Mouse (Mus musculus): ENCODE data around the gene Kmt5c.

Gene Kmt5c

DNA sequence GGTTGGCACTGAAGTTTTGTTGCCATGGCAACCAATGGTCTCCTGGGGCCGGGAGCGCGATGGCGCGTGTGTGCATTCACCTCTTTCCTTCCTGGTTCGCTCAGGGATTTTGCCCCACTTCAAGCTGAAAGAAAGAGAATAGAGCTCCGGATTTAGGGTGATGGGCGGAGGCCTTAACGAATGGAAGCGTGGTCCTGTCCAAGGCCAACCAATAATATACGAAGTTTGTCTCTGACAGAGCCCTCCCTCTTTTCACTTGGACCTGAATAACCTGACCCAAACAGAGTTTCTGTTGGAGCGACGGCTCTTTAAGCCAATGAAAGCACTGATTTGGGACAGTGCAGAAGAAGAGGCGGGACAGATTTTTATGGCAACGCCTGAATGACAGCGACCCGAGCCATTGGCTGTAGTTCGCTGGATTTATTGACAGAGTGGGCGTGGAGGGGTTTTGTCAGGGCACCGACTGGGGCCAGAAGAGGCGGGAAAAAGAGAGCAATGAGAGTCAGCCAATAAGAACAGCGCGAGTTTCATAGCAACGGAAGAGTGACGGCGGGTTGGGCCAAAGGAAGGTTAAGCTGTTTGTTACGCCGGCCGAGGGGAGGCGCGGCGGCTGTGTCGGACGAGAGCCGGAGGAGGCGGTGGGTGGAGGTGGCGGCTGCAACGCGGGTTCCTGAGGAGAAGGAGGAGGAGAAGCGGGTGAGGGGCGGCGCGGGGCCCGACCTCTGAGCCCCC, at the start of gene Kmt5c:
Gene Kmt5c, plus strand, starts transcription at position 572 of the 732 bp plus-strand sequence.
- DNase-seq (ENCODE audit: low read depth, low spot score), result peak; percentile 100

DNA sequence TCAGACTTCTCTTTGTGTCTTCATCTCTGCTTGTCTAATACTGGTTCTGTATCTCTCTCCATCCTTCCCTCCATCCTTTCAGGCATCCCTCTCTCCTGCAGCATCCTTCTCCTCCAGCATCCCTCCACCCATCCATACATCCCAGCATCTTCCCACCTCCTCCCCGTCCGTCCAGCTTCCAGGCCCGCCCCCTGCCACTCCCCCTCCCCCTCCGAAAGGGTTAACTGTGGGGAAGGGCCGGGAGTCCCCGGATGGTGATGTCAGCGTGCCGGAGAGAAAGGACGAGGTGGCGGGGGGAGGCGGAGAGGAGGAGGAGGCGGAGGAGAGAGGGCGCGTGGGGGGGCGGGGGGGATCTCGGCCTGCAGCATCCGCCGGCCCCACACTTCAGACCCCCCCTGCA, 49.5 kb upstream of the Kmt5c start, which contains the start of gene Brsk1:
Gene Brsk1, plus strand, starts transcription at position 218 of the 400 bp plus-strand sequence.
- DNase-seq (ENCODE audit: low read depth, low spot score), result peak; percentile 61

DNA sequence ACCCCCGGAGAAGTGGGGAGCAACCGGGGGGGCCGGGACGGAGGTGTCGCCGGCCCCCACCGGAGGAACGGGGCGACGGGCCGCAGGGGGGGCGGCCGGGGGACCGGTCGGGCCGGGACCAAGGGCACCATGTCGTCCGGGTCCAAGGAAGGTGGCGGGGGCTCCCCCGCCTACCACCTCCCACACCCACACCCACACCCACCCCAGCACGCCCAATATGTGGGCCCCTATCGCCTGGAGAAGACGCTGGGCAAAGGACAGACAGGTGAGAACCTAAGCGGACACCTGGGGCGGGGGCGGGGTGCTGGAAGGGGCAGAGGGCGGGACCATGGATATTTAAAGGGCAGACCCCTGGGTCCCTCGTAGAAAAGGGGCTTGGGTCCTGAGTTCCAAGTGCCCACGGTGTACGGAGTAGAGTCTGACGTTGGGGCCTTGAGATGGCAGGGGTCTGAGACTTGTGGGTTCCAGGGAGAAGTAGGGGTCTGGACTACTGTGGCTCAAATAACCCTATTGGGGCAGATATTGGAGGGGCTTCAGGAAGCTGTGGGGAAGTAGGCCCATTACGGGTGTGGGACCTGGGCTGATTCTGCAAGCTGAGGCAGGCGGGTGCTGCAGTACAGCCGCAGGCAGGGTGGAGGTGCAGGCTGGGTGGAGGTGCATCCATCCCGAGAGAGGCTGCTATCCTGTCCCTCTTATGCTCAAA, 48.8 kb upstream of the Kmt5c start:
- DNase-seq (ENCODE audit: low read depth, low spot score), result no peak

DNA sequence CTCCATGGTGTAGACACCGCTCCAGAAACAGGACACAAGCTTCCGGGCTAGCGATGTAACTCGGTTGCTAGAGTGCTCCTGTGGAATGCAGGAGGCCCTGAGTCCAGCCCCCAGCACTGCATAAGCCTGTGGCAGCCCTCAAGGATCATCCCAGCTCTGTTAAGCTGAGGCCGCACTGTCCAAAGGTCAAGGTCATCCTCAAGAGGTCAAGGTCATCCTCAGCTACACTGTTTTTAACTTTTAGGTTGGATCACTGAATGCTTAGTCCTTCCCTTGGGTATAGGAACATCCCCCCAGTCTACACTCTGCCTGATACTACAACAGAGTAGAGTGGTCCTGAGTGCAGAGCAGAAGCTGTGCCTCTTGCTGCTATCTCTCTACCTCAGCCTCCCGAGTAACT, 46.9 kb upstream of the Kmt5c start:
- no peak for DNase-seq (ENCODE audit: low read depth, low spot score)

DNA sequence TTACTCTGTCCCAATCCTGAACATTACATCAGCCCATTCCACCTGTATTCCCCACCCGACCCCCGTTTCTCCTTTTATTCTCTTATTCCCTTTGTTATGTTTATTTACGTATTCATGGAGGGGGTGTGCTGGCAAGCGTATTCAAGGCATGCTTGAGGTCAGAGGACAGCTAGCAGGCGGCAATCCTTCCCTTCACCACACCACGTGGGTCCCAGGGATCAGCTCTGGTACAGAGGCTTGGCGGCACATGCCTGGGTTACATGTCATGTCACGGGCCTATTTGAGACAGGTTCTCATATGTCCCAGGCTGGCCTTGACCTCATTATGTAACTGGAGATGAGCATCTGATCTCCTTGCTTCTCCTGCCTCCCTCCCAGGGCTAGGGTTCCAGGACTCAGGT, 37.6 kb upstream of the Kmt5c start:
- DNase-seq (ENCODE audit: low read depth, low spot score), result no peak

DNA sequence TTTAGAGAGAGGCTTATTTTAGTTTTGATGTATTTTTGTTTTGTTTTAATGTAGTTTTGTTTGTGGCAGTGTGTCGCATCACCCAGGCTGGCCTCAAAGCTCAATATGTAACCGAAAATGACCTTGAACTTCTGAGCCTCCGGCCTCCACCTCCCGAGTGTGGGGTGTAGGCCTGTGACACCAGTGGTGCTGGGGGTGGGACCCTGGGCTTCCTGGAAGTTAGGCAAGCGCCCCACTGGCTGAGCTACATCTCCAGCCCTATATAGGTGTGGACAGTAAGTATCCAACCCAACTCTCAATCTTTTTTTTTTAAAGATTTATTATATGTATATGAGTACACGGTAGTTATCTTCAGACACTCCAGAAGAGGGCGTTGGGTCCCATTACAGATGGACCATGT, 36.7 kb upstream of the Kmt5c start:
- DNase-seq (ENCODE audit: low read depth, low spot score), result no peak

DNA sequence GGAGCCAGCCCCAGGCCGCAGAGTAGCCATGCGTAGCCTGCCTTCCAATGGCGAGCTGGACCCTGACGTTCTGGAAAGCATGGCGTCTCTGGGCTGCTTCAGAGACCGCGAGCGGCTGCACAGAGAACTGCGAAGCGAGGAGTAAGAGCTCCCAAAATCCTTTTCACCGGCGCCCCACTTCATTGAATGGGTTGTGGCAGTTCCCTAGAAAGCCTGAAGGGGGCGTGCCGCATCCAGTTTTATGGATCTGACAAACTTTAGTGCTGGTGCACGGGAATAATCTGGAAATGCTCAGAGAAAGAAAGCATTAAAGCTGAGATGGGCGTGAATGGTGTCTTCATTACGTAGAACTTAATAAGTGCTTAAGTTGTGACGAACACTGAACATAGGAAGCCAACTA, 34.8 kb upstream of the Kmt5c start:
- DNase-seq (ENCODE audit: low read depth, low spot score), result no peak

DNA sequence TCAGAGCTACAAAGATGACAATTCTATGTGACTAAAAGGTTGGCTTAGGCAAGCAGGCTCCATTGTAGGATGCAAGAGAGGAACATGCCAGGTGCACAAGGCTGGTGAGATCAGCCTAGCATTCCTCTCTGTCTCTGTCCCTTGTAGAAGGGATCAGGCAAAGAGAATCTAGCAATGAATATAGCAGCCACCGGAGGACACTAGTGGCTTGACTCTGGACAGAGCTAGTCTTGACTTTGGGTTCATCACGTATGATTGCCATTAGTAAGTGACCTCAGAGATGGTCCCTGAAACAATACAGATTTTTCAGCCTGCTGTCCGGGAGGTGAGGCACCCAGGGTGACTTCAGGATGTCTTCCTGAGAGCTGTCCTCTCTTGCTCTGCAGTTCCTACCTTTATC, 27.3 kb upstream of the Kmt5c start:
- DNase-seq (ENCODE audit: low read depth, low spot score), result no peak

DNA sequence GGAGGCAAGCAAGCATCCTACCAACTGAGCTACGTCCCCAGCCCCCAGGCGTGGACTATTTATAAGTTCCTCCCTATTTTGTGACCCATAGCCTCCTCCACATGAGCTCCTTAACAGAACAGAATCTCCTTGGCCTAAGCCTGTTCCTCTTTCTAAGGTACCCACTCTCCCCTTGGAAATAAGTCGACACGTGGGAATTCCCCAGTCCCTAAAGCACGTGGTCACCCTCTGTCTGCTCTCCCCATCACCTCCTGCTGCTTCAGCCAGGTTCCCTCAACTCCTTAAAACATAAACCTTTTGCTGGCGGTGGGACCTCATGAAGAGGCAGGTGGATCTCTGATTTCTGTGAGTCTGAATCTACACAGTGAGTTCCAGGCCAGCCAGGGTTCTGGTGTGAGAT, 23.0 kb upstream of the Kmt5c start:
- DNase-seq (ENCODE audit: low read depth, low spot score), result no peak

DNA sequence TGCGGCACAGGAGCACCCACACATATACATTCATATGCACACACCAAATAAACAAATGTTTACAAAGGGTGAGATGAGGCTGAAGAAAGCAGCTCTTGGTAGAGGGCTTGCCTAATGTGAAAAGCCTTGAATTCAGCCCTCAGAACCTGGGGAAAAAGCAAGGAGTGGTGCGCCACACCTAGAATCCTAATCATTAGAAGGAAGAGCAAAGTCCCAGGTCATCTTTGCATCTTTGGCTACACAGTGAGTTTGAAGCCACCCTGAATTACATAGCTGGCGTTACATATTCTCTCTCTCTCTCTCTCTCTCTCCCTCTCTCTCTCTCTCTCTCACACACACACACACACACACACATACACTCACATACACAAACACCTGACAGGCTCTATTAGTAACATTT, 20.6 kb upstream of the Kmt5c start:
- no peak for DNase-seq (ENCODE audit: low read depth, low spot score)

DNA sequence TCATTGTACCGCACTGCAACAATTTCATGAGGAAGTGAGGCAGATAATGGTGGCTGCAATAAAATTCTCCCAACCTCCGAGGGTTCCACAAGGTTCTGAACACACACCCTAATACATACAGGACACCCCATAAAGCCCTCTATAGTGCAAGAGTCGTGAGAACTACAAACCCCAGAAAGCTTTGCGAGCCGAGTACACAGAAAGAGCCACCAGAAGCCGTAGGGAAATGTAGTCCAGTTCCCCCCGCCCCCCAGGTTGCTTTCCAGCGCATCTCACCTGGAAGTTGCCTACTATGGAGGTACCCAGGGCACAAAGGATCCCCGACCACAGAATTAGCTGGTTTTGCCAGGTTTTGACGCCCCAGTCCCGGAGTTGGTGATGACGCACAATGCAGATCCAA, 16.4 kb upstream of the Kmt5c start:
- DNase-seq (ENCODE audit: low read depth, low spot score), result no peak

DNA sequence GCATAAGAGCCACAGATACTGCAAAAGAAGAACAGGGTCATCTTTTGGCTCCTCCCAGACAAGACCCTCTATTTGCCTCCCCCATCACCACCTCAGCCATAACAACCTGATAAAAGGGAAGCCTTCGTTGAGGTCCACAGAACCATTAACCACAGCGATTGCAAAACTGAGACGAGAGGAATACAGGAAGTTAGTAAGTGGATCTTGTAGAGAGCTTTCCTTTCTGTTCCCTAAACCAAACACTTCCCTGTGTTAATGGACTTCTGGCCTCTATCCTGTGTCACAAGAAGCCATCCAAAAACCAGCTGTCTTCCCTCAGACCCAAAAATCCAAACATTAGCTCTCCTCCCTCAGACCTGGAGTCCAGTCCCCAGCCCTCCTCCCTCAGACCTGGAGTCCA, 15.6 kb upstream of the Kmt5c start:
- no peak for DNase-seq (ENCODE audit: low read depth, low spot score)

DNA sequence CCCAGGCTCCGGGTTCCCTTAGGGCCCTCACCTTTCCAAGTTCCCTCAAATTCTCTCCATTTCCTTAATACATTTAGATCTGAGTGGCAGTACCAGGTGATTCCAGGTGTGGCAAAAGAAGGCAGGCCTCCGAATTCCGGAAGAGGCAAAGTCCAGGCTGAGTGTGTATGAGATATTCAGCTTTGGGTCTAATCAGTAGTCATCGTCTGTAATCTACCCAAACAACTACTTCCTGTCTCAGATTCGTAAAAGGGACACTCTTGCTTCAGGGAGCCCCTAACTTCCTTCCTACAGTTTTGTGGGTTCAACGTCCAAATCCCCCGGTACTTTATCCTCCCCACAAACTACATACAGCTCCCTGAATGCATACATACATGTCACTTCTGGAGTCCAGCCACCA, 14.7 kb upstream of the Kmt5c start, which contains the start of gene Tmem150b:
Gene Tmem150b, minus strand, starts transcription at position 81 of the 400 bp plus-strand sequence.
- no peak for DNase-seq (ENCODE audit: low read depth, low spot score)

DNA sequence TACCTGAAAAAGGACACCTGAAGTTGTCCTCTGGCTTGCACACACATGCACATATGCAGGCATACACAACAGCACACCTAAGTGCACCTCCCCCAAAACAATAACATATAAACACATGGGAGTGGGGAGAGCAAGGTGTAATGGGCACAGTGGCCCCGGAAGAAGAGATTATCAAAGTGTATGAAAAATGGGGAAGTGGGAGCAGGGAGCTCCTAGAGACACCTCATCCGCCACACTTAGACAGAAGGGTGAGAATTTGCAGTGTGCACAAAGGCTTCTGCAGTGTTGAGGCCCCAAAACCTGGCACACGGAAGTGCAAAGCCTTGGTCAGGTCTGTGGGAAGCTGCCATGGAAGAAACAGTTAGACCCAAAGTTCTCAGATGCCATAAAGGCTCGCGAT, 8.8 kb upstream of the Kmt5c start:
- DNase-seq (ENCODE audit: low read depth, low spot score), result no peak

DNA sequence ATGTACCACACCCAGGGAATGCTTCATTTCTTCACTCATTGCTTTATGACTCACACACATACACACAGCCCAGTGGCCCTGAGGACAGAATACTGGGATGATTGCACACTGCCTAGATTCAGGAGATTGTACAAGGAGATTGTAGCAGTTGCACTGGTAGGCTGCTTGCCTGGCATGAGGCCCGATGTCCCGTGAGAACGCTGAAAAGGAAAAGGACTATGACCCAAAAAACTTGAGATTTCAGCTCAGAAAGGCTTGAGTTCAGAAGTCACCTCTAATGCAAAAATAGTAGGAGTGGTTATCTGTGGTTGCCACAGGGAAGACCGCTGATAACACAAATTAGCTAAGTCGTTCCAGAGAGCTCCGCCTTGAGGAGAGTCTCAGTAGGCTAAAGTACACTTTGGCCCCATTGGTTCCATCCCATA, 6.9 kb upstream of the Kmt5c start:
- no peak for DNase-seq (ENCODE audit: low read depth, low spot score)

DNA sequence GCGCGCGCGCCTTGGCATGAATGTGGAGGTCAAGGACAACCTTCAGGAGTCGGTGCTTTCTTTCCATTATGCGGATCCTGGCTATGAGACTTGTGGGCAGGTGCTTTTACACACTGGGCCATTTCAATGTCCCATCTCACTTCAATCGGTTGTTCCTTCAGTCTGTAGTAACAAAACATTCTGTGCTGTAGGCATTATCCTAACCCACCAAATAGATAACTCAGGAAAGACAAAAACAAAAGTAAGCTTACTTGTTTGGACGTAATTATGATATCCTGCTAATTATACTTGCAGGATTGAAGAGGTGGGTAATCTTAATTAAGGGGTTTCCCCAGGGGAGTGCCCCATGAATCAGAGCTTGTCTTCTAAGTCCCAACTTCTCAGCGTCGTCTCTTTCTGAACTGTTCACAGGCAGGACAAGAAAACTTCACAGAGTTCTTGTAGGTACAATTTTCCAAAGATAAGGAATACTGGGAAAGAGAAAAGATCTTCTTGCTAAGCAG, 823 bp upstream of the Kmt5c start:
- DNase-seq (ENCODE audit: low read depth, low spot score), result no peak

DNA sequence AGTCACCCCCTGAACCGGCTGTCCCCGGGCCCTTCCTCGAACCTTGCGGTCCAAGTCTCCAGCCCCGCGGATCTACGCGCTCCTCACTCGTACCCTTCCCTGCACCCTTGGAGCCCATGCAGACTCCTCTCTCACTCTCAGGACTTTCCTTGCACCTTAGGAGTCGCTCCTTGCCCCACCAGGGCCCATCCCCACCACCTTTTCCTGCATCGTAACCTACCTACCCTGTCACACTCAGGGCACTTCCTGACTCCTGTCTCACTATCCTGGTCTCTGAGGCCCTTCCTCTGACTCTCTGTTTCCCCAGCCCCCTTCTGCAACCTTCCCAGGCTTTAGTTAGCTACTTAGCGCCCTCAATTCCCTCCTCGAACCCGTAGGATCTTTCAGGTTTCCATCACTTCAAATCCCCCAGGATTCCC, 403 bp downstream of the Kmt5c start:
- DNase-seq (ENCODE audit: low read depth, low spot score), result no peak

DNA sequence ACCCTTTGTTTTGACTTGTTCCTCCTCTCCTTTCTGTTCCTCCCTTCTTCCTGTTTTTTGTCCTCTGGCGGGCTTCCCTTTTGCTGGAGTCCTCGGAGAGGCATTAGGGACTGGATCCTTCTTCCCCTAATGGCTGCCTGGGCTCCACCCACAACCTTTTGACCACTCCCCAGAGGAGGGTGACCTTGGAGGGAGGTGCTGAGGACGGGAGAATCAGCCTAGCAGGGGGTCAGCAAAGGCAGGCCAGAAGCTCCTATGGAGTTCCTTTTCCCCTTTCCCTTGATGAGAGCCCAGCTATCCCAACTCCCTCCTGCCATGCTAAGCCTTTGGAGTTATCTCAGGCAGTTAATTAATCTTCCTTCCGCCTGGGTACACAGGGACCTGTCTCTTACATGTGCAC, 1.2 kb downstream of the Kmt5c start:
- no peak for DNase-seq (ENCODE audit: low read depth, low spot score)

DNA sequence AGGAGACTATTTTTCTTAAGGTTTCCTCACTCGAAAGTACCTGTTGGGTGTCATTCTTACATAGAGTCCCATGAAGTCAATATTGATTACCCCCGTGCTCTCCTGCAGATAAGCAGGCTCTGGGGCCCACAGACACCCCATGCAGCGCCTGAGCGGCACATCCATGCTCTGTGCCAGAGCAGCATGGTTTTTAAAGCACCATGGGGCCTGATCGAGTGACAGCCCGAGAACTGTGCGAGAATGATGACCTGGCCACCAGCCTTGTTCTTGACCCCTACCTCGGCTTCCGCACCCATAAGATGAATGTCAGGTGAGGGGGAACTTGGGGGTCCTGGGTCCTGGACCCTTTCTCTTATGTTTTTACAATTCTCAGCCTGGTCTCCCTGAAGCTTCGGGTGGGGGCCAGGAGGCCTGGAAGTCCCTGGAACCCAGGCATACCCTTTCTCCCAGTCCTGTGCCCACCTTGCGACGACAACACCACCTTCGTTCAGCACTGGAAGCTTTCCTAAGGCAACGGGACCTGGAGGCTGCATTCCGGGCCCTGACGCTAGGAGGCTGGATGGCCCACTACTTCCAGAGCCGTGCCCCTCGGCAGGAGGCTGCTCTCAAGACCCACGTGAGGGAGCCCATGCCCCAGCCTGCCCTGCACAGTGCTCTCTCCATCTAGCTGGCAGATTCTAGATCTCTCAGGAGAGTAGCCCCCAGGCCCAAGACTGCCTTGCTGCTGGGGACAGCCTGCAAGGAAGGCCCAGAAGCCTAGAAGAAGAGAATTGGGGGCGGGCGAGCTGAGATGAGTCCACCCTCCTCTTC, 2.0 kb downstream of the Kmt5c start:
- no peak for DNase-seq (ENCODE audit: low read depth, low spot score)

DNA sequence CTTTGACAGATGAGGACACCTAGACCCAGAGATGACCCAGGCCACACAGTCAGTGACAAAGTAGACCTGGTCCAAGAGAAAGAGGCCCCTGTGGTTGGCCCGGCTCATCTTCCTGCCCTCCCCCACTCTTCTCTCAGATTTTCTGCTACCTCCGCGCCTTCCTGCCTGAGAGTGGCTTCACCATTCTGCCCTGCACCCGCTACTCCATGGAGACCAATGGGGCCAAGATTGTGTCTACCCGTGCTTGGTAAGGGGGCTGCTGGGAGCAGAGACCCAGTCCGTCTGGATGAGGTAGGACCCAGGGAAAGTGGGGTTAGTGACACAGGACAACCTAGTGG, 2.5 kb downstream of the Kmt5c start:
- DNase-seq (ENCODE audit: low read depth, low spot score), result no peak

DNA sequence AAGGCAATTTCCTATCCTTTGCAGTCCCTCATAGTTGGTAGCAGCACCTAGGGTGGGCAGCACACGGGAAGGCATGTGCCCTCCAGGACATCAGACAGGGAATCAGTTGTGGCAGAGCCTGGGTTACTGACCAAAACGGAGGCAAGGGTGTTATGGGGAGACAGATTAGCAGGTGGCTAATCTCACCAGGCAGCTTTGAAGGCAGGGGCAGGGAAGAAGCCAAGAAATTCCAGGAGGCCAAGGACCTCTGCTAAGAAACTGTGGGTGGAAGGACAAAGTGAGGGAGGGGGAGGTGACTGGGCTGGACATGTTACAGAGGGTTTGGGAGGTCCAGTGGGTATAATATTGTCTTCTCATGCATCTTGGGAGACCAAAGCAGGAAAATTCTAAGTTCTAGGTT, 3.4 kb downstream of the Kmt5c start:
- DNase-seq (ENCODE audit: low read depth, low spot score), result no peak

DNA sequence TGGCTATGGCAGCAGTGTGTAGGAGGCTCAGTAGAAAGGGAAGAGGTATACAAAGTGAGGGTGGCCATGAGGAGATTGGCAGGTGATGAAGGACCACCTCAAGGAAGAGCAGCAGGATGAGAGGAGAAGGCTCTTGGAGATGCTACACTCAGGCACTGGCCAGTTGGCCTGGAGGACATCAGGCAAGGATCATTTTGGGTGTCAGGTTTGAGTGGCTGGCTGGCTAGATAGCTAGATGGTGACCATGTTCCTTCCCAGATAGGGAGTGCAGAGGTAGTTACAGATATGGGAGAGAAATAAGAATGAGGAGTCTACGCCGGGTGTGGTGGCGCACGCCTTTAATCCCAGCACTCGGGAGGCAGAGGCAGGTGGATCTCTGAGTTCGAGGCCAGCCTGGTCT, 5.0 kb downstream of the Kmt5c start:
- DNase-seq (ENCODE audit: low read depth, low spot score), result no peak

Data from retina, adult 2 months (tissue).